Mouse (Mus musculus) left cerebral cortex, postnatal 36 days (tissue): Measurements from ENCODE around the gene Ppt2. TPM values are rescaled to one million over a fixed set of nuclear protein-coding genes. Genes with fewer than 3 reads are reported as not detected.
A peak's percentile ranks its signal among the peaks of the same experiment; 100 is the strongest.

Experiments
- DNase-seq, 2 experiments: peaks; one replicate each; pipeline ENCODE4 v3.0.0; 2021 to 2022; ENCODE audit warnings: low spot score in 2 of 2, mixed read lengths in 1 of 2
- intact Hi-C: fragments of 180-260 bp; cut with DNase I; formaldehyde crosslinking; loops from one replicate; pipeline ENCODE4 v1.15.1; 2025
- total RNA-seq, 2 experiments: library from RNA; stranded (reverse); gene quantifications; 2 replicates each; pipeline ENCODE4 v1.2.3; 2021

The Ppt2 gene
- total RNA-seq, 2 experiments from 2014 or later, result 37.2 to 47.1 TPM

DNA sequence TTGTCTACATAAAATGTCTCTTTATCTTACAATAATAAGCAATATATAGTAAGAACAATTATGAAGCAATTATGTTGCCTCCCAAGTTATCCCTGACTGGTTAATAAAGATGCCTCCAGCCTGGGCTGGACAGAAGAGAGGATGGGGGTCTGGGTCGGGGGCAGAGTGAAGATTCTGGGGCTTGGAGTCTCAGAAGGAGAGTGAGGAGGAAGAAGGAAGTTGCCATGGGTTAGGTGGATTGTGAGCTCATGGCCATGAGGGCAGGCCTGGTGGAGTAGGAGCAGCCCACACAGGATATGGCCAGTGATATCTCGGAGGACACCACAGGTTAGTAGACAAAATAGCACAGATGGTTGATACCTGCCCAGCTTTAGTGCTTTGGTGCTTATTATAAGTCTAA is 29.8 kb upstream of the Ppt2 start:
- no peak for DNase-seq

DNA sequence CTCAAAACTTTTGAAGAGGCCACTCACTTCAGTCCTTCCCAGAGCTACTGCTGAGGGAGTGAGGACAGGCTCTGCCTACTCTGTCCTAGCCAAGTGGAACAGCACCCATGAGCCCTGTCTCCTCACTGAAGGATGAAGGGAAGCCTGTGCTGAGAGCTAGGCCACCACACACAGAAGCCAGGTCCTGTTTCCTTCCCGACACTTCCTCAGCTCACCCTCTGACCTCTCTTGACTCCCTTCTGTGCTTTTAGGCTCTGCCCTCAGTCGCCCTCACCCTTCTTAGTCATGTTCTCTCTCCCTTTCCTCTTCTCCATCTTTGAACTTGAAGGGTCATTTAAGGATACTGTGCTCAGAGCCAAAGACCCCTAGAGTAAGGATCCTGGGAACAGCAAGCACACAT is 29.0 kb upstream of the Ppt2 start:
- intact Hi-C loops, result no loop called here
- no peak for DNase-seq

More for the DNA sequence above, 29.8 kb upstream of the Ppt2 start:
- intact Hi-C loops, result no loop called here

DNA sequence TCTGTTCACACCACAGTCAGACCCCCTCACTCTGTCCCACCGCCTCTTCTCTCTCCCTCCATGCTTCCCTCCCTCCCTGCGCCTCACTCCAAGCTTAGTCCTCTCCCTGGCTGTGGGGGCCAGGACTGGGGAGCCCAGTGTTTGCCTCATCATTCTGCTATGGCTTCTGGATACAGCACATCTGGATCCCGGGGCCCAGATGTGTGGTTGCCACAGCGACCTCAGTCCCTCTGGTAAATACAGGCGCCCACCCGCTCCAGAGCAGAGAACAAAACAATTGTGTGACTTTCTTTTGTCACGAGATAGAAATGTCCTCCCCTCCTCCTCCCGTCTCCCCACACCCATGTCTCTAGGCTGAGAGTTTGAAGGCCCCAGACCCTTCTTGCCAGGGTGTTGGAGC is 28.4 kb upstream of the Ppt2 start:
- intact Hi-C loops, result no loop called here
- DNase-seq, result no peak

DNA sequence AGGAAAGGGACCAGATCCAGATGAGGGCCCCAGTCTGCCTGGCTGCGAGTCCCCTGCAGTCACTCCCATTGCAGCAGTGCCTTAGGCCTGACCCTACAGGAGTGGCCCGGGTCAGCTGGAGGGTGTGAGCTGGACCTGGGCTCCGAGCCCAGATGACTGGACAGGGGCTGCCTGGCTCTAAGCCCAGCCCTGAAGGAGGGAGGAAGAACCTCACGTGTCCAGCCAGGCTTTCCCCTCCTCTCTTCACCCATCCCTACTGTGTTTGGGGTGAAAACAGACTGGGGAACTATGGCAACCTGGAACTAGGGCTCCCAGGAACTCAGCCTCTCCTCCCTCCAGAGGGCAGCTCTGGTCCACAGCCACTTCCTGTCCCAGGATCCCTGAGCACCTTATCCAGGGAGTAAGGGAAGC is 27.3 kb upstream of the Ppt2 start:
- intact Hi-C loops, result loop anchor here (2.0 kb wide), 1 partner anchor 57 kb away; no protein-coding TSS in a partner anchor

DNA sequence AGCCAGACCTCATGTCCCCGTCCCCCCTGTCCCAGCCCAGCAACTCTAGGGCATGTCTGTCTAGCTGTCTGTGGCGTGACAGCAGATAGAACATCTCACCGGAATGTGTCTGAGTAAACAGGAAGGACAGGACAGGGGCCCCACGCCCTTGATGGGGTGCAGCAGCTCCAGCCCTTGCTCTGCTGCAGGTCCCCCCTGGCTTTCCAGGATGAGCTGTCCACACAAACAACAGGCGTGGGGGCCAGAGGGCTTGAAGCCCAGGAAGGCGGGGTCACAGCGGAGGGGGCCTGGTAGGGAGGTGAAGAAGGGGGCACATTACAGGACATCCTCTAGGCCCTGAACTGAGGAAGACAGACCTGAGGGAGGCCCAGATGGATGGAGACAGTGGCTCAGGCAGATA is 26.9 kb upstream of the Ppt2 start:
- no peak for DNase-seq
- intact Hi-C loops, result loop anchor here (2.0 kb wide), 1 partner anchor 58 kb away; no protein-coding TSS in a partner anchor

More for the DNA sequence above, 27.3 kb upstream of the Ppt2 start:
- peak in 1 of 2 experiments; percentile 64 for DNase-seq

DNA sequence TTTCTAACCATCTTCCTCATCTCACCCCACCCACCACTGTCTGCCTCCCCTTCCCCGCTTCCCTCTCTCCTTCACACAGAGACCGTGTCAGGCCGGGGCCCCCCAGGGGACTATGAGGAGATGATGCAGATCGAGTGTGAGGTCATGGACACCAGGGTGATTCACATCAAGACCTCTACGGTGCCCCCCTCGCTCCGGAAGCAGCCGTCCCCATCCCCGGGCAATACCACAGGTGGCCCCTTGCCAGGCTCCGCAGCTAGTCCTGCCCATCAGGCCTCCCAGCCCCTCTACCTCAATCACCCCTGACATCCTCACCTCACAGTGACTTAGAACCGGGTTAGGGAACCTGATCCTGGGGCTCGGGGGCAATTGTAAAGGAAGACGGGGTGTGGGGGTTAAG is 26.1 kb upstream of the Ppt2 start:
- no peak for DNase-seq
- intact Hi-C loops, result loop anchor here (2.0 to 5.0 kb wide), 2 partner anchors 58 to 183 kb away; partner anchors contain the start of genes Dxo and Stk19

DNA sequence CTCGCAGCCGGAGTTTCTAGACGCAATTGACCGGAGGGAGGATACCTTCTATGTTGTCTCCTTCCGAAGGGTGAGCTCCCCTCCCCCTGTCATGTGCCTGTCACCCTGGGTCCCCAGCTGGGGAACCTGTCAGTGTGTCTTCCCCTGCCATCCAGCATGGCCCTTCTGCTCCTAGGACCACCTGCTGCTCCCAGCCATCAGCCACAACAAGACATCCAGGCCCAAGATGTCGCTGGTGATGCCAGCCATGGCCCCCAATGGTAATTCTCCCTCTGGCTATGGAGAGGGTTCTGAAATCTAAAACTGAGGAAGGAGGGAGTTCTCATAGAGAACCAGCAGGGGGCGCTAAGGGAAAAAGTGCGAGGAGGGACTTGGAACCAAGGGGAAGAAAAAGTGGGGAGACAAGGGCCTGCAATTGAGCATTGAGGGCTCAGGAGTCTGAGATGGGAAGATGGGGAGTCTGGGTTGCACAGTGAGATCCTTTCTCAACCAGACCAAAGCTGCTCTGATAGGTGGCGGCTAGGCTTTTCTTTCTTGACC is 25.5 kb upstream of the Ppt2 start:
- DNase-seq, result no peak
- intact Hi-C loops, result loop anchor here (2.0 to 5.0 kb wide), 2 partner anchors 59 to 183 kb away; partner anchors contain the start of genes Dxo and Stk19

DNA sequence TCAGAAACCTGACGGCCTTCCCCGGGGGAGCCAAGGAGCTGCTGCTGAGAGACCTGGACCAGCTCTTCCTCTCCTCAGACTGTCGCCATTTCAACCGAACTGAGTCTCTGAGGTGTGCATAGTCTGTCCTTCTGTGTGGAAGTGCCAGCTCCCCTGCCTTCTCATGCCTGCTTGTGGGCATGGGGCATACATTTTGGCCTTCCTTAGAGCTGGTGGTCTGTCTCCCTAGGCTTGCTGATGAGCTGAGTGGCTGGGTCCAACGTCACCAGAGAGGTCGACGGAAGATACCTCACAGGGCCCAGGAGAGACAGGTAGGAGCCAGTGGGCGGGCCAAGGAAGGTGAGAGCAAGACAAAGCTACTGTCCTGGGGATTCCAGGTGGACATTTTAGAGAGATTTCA is 24.7 kb upstream of the Ppt2 start:
- intact Hi-C loops, result loop anchor here (5.0 kb wide), 1 partner anchor 184 kb away; the partner anchor contains the start of genes Dxo and Stk19
- DNase-seq, result no peak

DNA sequence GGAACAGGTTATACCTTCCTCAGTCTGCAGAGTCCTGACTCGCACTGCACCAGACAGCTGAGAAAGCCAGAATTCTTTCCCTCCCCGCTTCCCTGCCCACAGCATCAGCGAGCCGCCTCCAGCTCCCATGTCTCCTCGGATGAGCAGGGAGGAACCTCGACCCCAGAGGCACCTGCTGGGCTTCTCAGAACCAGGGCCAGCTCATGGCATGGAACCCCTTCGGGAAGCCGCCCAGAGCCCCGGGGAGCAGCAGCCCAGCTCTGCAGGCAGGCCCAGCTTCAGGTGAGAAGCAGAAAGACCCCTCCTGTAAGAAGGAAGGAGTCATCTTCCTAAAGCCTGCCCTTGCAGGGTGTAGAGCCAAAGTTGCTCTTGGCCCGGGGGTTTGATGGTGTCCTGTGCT is 24.2 kb upstream of the Ppt2 start:
- no peak for DNase-seq
- intact Hi-C loops, result loop anchor here (5.0 kb wide), 1 partner anchor 185 kb away; the partner anchor contains the start of genes Dxo and Stk19

DNA sequence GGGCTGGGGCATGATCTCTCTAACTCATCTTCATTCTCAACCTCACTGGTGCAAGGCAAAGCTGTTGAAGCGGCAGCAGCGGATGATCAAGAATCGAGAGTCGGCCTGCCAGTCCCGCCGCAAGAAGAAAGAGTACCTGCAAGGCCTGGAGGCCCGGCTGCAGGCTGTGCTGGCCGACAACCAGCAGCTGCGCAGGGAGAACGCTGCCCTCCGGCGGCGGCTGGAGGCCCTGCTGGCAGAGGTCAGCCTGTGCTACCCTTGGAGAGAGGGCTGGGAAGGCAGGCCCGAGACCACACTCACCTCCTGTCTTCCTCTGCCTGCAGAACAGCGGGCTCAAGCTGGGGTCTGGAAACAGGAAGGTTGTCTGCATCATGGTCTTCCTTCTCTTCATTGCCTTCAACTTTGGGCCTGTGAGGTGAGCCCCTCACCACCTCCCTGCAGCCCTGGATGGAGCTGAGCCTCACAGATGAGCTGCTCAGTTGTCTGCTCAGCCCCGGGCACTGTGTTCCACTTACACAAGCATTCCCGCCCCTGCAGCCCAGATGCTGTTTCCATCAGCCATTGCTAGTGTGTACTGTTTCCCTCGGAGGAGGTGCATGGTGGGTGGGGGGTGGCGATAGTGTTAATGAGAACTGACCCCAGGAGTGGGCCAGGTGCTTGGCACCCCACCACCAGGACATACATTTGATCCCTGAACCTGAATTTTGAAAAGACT is 23.4 kb upstream of the Ppt2 start:
- intact Hi-C loops, result loop anchor here (5.0 kb wide), 1 partner anchor 186 kb away; the partner anchor contains the start of genes Dxo and Stk19
- DNase-seq, result no peak

DNA sequence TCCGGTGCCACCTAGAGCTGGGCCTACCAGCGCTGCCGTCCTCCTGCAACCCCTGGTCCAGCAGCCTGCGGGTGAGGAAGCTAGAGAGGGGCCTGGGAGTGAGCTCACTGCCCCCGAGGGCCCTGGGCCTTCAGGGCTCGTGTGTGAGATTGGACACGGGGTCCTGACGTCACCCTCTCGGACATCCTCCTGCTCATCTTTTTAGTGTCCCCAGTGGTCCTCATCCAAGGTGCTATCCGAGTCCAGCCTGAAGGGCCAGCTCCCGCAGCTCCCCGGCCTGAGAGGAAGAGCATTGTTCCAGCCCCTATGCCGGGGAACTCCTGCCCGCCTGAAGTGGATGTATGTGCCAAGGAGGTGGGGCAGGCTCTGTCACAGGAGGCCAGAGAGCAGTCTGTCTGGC is 22.5 kb upstream of the Ppt2 start:
- intact Hi-C loops, result loop anchor here (5.0 kb wide), 1 partner anchor 187 kb away; the partner anchor contains the start of genes Dxo and Stk19
- no peak for DNase-seq

DNA sequence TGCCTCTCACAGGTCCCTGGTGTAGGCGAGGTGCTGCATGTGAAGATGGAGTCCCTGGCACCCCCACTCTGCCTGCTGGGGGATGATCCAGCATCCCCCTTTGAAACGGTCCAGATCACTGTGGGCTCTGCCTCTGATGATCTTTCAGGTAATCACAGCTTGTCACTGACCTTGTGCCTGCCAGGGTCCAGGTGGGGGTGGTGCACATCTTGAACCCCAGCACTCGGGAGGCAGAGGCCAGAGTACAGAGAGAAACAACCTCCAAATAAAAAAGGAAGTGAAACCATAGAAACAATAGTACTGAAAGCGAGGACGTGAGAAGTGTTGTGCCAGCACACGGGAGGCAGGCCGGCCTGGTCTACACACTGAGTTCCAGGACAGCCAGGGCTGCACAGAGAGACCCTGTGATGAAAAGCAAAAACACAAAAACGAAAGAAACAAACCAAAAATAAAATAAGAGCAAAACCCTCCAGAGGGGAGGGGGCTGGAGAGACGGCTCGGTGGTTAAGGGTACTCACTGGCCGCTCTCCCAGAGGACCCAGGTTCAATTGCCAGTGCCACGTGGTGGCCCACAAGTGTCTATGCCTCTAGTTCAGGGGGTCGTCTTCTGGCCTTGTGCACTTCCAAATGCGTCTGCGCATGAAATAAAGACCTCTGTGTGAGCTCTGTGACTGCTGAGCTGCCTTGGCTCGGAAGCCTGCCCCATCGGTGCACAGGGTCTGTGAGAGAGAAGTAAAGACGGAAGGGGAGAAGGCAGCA is 21.0 kb upstream of the Ppt2 start:
- DNase-seq, result no peak
- intact Hi-C loops, result no loop called here

DNA sequence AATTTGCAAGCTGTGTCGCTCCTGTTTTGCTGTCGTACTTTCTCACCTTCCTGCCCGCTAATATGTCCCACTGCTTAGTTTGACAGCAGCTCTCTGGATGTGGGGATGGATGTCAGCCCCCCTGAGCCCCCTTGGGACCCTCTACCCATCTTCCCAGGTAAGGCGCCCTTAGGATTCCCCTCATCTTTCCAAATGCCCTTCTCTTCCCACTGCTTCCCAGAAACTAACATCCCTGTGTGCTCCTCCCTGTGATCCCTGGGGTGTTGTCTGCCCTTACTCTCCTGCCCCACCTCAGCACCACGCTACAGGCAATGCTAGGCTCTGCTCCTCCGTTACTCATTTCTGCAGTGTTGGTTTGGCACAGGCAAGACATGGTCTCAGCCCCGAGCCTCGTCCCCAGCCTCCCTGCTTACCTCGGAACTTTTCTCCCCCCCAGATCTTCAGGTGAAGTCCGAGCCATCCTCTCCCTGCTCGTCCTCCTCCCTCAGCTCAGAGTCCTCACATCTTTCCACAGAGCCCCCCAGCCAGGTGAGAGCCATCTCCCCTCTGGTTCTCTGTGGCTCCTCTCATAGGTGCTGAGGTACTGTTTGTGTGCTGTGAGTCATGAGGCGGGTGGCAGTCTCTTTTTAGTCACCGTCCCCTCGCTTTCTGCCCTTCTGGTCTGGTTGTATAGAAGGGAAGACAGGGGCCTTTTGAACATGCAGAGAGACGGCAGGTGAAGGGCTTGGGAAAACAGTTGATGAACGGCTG is 20.0 kb upstream of the Ppt2 start:
- DNase-seq, result no peak
- intact Hi-C loops, result no loop called here

DNA sequence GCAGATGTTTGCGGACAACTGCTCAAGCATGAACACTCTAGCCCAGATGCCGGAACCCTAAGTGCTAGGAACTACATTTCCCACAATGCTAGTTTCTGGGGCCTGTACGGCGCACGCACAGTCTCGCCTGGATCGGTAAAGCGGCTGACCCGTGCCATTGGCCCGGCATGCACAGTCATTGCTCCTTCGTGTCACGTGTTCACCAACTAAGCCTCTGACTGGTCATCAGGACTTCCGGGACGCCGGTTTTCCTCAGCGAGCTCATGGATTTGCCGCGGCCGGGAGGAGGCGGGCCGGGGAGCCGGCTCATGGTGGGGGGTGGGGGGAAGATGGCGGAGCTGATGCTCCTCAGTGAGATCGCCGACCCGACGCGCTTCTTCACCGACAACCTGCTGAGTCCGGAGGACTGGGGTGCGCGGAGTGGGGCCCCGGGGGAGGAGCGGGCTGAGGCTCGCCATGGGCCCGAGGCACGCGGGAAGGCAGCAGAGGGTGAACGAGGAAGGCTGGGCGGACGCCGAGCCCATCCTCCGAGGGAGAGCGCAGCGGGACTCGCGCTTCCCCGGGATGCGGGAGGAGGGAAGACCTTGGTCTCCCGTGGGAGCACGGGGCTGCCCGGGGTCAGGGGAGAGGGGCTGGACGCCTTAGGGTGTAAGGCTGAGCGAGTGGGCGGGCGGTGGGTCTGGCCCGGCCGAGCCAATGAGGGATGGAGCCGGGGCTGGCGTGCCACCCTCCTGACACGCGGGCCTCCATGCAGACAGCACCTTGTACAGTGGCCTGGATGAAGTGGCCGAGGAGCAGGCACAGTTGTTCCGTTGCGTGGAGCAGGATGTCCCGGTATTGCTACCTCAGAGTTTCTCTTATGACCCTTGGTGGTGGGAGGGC is 18.8 kb upstream of the Ppt2 start, which contains the start of gene Atf6b:
Gene Atf6b (plus strand): TSS at position 241 of the 882 bp plus-strand sequence.
- intact Hi-C loops, result no loop called here
- peak; percentile 95 to 96 for DNase-seq

DNA sequence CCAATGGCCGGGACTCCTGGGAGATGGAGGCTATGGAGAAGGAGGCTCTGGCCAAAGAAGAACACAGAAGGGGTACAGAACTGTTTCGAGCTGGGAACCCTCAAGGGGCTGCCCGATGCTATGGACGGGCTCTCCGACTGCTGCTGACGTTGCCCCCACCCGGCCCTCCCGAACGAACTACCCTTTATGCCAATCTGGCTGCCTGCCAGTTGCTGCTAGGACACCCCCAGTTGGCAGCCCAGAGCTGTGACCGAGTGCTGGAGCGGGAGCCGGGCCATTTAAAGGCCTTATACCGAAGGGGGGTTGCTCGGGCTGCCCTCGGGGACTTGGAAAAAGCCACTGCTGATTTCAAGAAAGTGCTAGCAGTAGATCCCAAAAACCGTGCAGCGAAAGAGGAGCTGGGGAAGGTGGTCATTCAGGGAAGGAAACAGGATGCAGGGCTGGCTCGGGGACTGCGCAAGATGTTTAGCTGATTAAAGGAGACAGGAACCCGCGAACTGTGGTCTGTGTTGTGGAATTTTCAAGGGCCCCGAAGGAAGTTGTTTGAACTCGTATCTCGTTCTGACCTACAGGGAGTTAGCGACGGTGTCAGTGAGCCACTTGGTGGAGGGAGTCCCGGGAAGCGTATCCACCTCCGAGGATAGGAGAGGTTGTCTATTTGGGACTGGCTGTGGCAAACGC is 17.7 kb upstream of the Ppt2 start:
- intact Hi-C loops, result no loop called here
- DNase-seq, result no peak

DNA sequence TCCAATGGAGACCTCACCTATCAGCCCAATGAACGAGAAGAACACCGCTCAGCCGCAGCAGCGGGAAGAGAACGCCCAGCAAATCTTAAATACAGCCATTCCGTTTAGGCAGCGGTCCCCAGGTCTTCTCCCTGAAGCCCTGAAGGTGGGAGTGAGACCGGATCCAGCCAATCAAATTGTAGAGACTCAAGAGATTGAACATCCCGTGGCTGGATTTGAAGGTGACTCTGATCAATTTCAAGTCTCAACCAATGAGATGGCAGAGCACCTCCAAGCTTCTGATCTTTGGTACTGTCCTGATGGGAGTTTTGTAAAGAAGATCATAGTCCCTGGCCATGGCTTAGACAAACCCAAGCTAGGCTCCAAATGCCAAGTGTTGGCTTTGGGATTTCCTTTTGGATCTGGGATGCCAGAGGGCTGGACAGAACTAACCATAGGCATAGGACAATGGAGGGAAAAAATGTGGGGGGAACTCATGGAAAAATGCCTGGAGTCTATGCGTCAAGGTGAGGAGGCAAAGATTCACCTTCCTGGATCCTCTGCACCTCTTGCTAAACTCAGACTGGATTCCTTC is 17.0 kb upstream of the Ppt2 start:
- intact Hi-C loops, result no loop called here
- DNase-seq, result no peak

DNA sequence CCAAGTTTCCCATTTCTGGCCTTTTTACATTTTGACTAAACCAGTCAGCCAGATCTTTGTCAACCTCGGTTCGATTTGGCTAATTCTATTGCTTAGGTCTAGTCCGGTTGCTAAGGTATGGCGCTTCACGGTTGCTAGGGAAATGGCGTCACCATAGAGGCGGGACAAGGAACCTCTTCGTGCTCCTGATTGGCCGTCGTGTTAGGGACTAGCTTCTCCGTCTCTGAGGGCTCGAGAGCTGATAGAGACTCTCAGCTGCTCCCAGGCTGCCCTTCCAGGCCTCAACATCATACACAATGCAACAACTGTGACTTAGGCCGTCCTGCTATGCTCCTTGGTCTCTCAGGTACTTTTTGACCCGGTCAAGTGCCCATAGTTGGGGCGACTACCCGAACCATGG is 16.3 kb upstream of the Ppt2 start, which contains the start of gene Fkbpl:
Gene Fkbpl (plus strand): TSS at position 157 of the 400 bp plus-strand sequence.
- intact Hi-C loops, result no loop called here

DNA sequence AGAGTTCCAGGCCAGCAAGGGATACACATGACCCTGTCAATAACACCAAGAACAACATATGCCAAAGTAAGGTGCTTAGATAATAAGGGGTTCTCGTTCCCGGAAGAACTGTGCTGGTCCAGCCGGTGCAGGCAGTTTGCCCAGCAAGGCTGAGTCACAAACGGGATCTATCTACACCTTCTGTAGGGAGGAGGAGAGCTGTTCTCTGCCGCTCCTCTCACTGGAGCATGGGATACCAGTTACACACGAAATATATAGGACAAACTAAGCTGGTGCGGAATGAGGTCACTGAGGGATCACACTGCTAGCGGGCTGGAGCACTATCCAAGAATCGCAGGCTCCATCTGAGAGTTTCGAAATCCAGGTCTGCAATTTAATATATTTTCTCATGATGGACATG is 15.6 kb upstream of the Ppt2 start:
- intact Hi-C loops, result no loop called here
- DNase-seq, result no peak

More for the DNA sequence above, 16.3 kb upstream of the Ppt2 start, which contains the start of gene Fkbpl:
- DNase-seq, result peak; percentile 92 to 96
